Mouse (Mus musculus) limb, embryonic 11.5 days (tissue): ENCODE data around the gene Ccnq. TPM values are rescaled to one million over a fixed set of nuclear protein-coding genes. Genes with fewer than 3 reads are reported as not detected.
A peak's percentile ranks its signal among the peaks of the same experiment; 100 is the strongest.

Source experiments
- ATAC-seq: fragments of 200-750 bp; cut with Nextera tagmentation; 2 replicates; pipeline ENCODE4 v1.8.0; 2017; ENCODE audit warnings: low read depth; ENCODE audit not compliant: insufficient number of reproducible peaks, low FRiP score, low TSS enrichment
- DNase-seq: peaks from one replicate; pipeline ENCODE4 v3.0.0-alpha.2; 2015; ENCODE audit warnings: low spot score
- H3K27ac ChIP-seq: fragments of 300-500 bp; sonication (generic); replicated peaks from 2 replicates; pipeline ENCODE4 v1.5.1; 2014; ENCODE audit warnings: low read depth, mild to moderate bottlenecking, low read length
- H3K27me3 ChIP-seq: fragments of 300-500 bp; sonication (generic); 2 replicates; pipeline ENCODE4 v1.6.1; 2014; ENCODE audit warnings: mild to moderate bottlenecking, low read length, mixed read lengths; ENCODE audit not compliant: control insufficient read depth, insufficient read depth
- H3K36me3 ChIP-seq: fragments of 300-500 bp; sonication (generic); 2 replicates; pipeline ENCODE4 v1.6.1; 2014; ENCODE audit warnings: mild to moderate bottlenecking, low read length, moderate library complexity, mixed read lengths; ENCODE audit not compliant: control insufficient read depth, insufficient read depth
- H3K4me1 ChIP-seq: fragments of 300-500 bp; sonication (generic); 2 replicates; pipeline ENCODE4 v1.6.1; 2014; ENCODE audit warnings: low read length, mixed read lengths; ENCODE audit not compliant: control insufficient read depth, insufficient read depth
- H3K4me2 ChIP-seq: fragments of 300-500 bp; sonication (generic); 2 replicates; pipeline ENCODE4 v1.6.1; 2014; ENCODE audit warnings: low read depth, mild to moderate bottlenecking, moderate library complexity; ENCODE audit not compliant: severe bottlenecking
- H3K4me3 ChIP-seq: fragments of 300-500 bp; sonication (generic); 2 replicates; pipeline ENCODE4 v1.5.1; 2014; ENCODE audit warnings: low read depth, low read length
- H3K9ac ChIP-seq: fragments of 300-500 bp; sonication (generic); 2 replicates; pipeline ENCODE4 v1.6.1; 2014; ENCODE audit warnings: mild to moderate bottlenecking, low read length
- H3K9me3 ChIP-seq: fragments of 300-500 bp; sonication (generic); 2 replicates; pipeline ENCODE4 v1.6.1; 2016; ENCODE audit warnings: low read length; ENCODE audit not compliant: control insufficient read depth
- WGBS: fragments of 180-500 bp; shearing (Covaris S2); extraction: QIAGEN DNeasy Blood & Tissue Kit; methylation state at CpG from one replicate; pipeline ENCODE4 v1.1.7; 2014; 5-methylcytosine and 5-hydroxymethylcytosine counted together
- polyA plus RNA-seq: library from polyadenylated mRNA; unstranded; fragments of >200 nt; fragmentation: Nextera tagmentation; extraction: Ambion mirVana; gene quantifications from 2 replicates; pipeline ENCODE4 v1.2.1, GENCODE M21; 2014

Gene Ccnq
- polyA plus RNA-seq, 1 experiment from 2014 or later: 41.3 TPM

DNA sequence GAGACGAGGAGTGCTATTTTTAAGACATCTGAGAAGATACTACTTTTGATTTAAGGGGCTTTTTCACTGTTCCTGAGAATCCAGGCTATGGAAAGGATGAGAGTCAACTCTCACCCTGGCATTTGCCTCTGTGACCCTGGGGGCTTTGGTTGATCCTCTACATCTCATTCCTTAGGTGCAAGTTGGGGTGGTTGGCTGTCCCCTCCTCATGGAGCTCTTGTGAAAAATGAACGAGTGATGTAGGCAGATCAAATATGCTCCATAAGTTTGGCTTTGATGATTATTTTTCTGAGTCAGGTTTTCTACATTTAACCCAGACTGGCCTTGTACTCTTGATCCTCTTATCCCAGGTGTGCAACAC lies 294 bp upstream of the Ccnq start:
- 15% methylated on average over 2 of the region's 2 CpGs for WGBS
- no peaks in the 10 kb centered on the region for H3K27me3 ChIP-seq
- H3K4me1 ChIP-seq: 0 out of 2 replicates have a peak, but pooled peaks cover 3% of the 10 kb centered on the region
- ATAC-seq: no peak
- peak overlapping the region; percentile 72 for H3K4me3 ChIP-seq
- peak overlapping the region; percentile 77 for H3K4me2 ChIP-seq
- no peaks in the 10 kb centered on the region for H3K9me3 ChIP-seq
- DNase-seq: no peak
- H3K36me3 ChIP-seq: no peaks in the 10 kb centered on the region
- no peak overlapping the region for H3K27ac ChIP-seq
- H3K9ac ChIP-seq: peak overlapping the region; percentile 71

DNA sequence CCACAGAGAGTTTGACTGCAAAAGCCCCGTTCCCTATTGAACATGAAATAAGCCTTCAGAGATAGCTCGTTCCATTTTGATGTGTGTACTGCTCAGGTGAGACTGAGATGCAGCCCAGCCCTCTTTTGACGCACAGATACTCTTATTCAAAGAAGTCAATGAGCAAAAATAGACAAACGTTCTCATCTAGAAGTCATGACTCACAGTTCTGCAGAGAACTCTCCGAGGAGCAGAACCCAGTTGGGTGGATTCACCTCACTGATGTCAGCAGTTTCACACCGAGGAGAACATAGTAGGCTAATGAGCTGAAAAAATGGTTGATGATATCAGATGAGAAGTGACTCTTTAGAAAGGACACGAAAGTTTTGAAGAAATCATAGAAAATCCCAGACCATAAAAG lies 5.3 kb downstream of the Ccnq start:
- H3K9me3 ChIP-seq: no peaks in the 10 kb centered on the region
- ATAC-seq: no peak
- WGBS: 90% methylated on average over 7 of the region's 7 CpGs

DNA sequence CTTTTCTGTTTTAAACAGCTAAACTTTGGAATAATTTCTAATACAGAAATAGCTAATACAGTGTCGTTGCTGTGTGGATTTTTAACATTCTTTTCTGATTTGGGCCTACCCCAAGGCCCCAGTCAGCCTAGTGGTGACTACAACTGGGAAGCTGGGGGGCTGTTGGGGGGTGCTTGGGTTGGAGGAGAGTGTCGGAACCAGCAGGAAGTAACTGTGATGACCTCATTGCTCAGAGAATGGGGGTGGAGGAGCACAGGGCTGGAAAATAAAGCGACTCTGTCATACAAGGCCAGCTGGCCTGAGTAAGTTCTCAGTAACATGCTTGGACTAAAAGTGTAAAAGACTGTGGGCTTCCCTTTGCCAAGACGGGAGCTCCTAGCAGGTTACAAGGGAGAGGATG lies 6.1 kb downstream of the Ccnq start:
- Histone ChIP-seq H3K9ac (no peak overlapping the region), H3K36me3 (no peaks in the 10 kb centered on the region), H3K4me2 (no peak overlapping the region), H3K4me1 (no peaks in the 10 kb centered on the region), H3K9me3 (no peaks in the 10 kb centered on the region), H3K27me3 (no peaks in the 10 kb centered on the region), H3K27ac (no peak overlapping the region), H3K4me3 (no peak overlapping the region)
- 73% methylated on average over 4 of the region's 4 CpGs for WGBS
- ATAC-seq (no peak), DNase-seq (no peak)

More for the DNA sequence above, 5.3 kb downstream of the Ccnq start:
- DNase-seq: no peak
- Histone ChIP-seq H3K27ac (no peak overlapping the region), H3K27me3 (no peaks in the 10 kb centered on the region), H3K36me3 (no peaks in the 10 kb centered on the region), H3K4me2 (no peak overlapping the region), H3K4me3 (no peak overlapping the region), H3K9ac (no peak overlapping the region), H3K4me1 (0 out of 2 replicates have a peak, but pooled peaks cover 3% of the 10 kb centered on the region)

DNA sequence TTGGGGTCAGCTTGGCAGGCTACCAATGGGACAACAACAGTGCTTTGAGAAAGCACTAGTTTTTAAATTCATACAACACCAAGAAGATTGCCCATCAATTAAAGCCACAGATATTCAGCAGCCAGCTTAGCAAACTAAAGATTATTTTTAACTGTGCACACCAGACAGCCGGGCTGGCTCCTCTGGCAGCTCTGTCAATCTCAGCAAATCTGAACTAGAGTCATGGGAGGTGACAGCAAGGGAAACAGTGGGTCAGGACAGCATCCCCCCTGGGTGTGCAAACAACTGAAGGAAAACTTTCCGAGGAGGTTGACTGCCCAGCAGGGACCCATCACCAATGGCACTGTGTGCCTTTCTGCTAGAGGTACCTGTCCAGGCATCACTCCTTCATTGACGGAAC lies 9.1 kb downstream of the Ccnq start:
- Histone ChIP-seq H3K27me3 (no peaks in the 10 kb centered on the region), H3K9ac (no peak overlapping the region), H3K4me3 (no peak overlapping the region), H3K36me3 (no peaks in the 10 kb centered on the region), H3K4me2 (no peak overlapping the region), H3K4me1 (no peaks in the 10 kb centered on the region), H3K9me3 (no peaks in the 10 kb centered on the region), H3K27ac (no peak overlapping the region)
- ATAC-seq (no peak), DNase-seq (no peak)
- 77% methylated on average over 3 of the region's 3 CpGs for WGBS

DNA sequence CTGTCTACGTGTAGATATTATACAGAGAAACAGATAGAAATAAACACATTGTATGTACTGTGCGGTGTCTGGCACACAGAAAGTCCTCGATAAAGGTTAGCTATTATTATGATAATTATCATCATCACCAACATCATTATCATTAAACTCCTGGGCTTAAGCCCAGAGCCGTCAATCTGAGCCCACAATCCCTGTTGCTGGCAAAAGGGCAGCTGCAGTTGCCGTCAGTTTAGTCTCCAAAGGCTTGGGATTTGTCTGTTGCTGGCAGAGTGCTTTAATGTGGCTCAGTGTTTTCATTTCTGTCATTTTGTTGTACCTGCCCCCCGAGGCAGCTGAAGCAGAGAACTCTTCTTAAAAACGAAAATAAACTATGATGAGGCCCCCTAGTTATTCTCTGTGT lies 9.6 kb downstream of the Ccnq start:
- DNase-seq: no peak
- no peaks in the 10 kb centered on the region for H3K4me1 ChIP-seq
- H3K4me2 ChIP-seq: no peak overlapping the region
- WGBS: 78% methylated on average over 7 of the region's 7 CpGs
- no peaks in the 10 kb centered on the region for H3K27me3 ChIP-seq
- H3K27ac ChIP-seq: no peak overlapping the region
- no peaks in the 10 kb centered on the region for H3K36me3 ChIP-seq
- no peak overlapping the region for H3K9ac ChIP-seq
- ATAC-seq: no peak
- H3K4me3 ChIP-seq: no peak overlapping the region
- no peaks in the 10 kb centered on the region for H3K9me3 ChIP-seq

DNA sequence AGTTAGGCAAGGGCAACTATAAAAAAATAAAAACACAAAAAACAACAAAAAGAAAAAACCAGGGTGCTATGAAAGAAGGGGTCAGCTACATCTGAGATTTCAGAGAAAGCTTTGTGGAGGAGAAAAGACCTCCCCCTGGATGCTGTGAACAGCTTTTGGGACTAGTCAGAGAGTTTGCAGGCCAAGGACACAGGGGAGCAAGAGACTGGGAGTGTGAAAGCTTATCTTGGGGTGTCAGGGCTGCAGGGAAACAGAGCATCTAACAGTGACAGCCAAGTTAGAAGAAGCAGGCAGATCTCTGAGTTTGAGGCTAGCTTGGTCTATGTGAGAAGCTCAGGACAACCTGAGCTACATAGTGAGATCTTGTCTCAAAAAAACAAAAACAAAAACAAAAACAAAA lies 12.2 kb downstream of the Ccnq start:
- H3K9ac ChIP-seq: no peak overlapping the region

DNA sequence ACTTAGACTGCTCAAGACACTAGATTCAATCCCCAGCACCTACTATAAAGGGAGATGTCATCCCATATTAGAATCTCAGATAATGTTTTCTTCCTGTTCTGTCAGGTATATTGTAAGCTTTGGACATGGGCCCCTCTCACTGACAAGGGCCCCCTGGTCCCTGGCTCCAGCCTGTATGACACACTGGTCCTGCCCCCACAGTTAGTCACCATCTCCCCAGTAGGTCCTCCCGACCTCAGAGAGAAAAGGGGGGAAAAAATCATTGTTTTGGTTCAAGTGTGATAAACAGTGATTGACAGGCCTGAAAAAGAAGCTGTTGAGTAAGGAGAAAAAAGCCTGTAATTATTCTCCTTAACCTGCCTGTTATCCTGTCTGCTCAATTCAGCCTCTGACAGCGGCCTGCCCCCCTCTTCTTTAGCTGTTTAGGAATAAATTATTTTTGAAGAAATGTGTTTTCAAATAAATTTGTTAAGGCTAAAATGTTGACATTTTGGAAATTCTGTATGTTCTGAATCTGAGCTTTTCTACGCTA lies 14.6 kb downstream of the Ccnq start:
- Histone ChIP-seq H3K36me3 (no peaks in the 10 kb centered on the region), H3K27ac (no peak overlapping the region), H3K27me3 (no peaks in the 10 kb centered on the region), H3K9ac (no peak overlapping the region), H3K4me1 (no peaks in the 10 kb centered on the region), H3K4me3 (no peak overlapping the region), H3K4me2 (no peak overlapping the region), H3K9me3 (no peaks in the 10 kb centered on the region)
- WGBS: 77% methylated on average over 3 of the region's 3 CpGs
- ATAC-seq (no peak), DNase-seq (no peak)

More for the DNA sequence above, 12.2 kb downstream of the Ccnq start:
- no peak for ATAC-seq
- no peak for DNase-seq
- Histone ChIP-seq H3K9me3 (no peaks in the 10 kb centered on the region), H3K4me3 (no peak overlapping the region), H3K4me2 (no peak overlapping the region), H3K36me3 (no peaks in the 10 kb centered on the region), H3K4me1 (no peaks in the 10 kb centered on the region), H3K27me3 (no peaks in the 10 kb centered on the region), H3K27ac (no peak overlapping the region)

DNA sequence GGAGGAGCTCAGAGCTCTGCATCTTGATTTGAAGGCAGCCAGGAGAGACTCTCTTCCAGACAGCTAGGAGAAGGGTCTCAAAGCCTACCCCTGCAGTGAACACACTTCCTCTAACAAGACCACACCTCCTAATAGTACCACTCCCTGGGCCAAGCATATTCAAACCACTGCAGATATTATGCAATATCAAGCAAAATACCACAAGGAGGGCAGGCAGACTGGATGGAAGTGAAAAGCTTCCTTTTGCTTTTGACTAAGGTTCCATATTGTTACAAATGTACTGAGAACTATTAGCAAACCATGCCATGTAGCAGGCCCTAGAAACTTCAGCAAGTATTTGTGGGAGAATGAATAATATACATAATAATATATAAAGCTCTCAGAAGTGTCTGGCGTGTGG lies 16.4 kb downstream of the Ccnq start:
- 87% methylated on average over 1 of the region's 1 CpGs for WGBS
- Histone ChIP-seq H3K4me1 (no peaks in the 10 kb centered on the region), H3K36me3 (no peaks in the 10 kb centered on the region), H3K4me3 (no peak overlapping the region), H3K4me2 (no peak overlapping the region), H3K27ac (no peak overlapping the region), H3K9ac (no peak overlapping the region), H3K9me3 (no peaks in the 10 kb centered on the region), H3K27me3 (no peaks in the 10 kb centered on the region)
- ATAC-seq: no peak
- no peak for DNase-seq

DNA sequence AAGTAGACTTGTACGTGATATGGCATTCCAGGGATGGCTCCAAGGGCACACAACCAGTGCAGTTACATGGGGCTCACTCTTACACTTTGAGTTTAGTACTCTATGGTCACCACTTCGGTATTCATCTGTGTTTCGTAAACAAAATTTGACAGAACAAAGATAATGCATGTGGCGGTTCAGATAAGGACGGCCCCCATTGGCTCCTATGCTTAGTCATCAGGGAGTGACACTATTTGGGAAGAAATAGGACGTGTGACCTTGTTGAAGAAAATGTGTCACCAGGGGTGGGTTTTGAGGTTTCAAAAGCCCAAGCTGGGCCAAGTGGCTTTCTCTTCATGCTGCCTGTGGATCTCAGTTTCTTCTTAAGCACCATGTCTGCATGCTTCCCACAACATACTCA lies 18.9 kb downstream of the Ccnq start:
- Histone ChIP-seq H3K4me1 (no peaks in the 10 kb centered on the region), H3K36me3 (no peaks in the 10 kb centered on the region), H3K4me2 (no peak overlapping the region), H3K9me3 (no peaks in the 10 kb centered on the region), H3K4me3 (no peak overlapping the region), H3K27me3 (no peaks in the 10 kb centered on the region), H3K9ac (no peak overlapping the region), H3K27ac (no peak overlapping the region)
- DNase-seq: no peak
- 88% methylated on average over 6 of the region's 6 CpGs for WGBS
- ATAC-seq: no peak
